Comparison of ENCODE assay signal across 20 mouse cellular contexts in the genomic region with DNA sequence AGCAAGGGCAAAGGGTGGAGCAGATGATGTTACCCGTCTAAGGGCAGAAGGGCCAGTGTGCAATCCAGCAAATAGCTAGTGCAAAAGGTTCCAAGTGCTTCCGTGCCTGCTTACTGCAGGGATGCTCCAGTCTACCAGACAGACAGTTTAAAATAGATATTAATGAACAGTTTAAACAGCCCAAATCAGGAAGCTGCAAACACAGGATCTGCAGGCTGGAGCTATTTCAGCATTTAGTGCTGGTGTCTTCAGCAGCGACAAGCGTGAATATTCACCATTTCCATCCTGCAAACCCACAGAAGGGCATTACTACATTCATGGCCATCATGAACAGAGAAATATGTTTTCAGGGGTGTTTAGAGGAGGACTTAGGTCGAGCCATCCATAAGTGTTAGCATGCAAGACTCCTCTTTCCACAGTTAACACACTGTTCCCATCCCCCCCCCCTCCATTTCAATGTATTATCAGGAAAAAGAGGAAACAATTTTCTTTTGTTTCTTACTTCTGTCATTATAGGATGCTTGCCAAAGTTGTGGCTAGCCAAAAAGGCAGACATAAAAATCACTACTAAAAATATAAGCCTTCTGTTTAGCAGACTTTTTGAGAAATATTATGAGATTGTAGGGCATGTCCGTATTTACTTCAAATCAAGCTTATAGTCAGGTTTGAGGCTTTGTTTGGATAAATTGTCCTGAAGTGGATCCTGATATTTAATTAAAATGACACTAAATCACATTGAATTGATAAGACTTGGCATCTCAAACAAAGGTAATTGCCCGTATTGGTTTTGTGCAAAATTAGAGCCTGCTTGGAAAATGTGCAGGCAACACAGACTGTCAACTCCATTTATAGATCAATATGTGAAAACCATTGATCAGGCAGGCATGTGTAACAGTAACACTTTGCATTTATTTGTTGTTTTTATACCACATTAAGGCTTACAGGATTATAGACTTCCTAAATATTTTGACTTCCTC. TPM values are rescaled to one million over a fixed set of nuclear protein-coding genes. Genes with fewer than 3 reads are reported as not detected.
DNase-seq lines count a peak whose midpoint lies in the region; ATAC-seq and TF ChIP-seq lines count a peak whose summit lies in the region.
"Had no signal": no experiment of that assay in that cellular context is flagged by ENCODE, and none has a peak within 500 bp of the region (broad histone marks: within the 10 kb centered on the region; RNA-seq: fewer than 3 reads in every experiment).

No protein-coding gene starts in this region.

- DNase-seq in heart, adult 11 months, result peak; percentile 81
- peak; percentile 48 for DNase-seq in MEL (ENCODE audit: low read depth, low spot score)
- no peak for DNase-seq in right cerebral cortex, postnatal 25 days
- DNase-seq in c-Kit-positive CD71-positive TER-119-positive erythroid progenitor cells, embryonic 14.5 days (ENCODE audit: low spot score), result no peak
- DNase-seq: cerebellum, adult 18-20 months; gastrocnemius, postnatal 25 days; heart, postnatal 36 days; thymus, adult 2 months had no signal

- H3K27ac ChIP-seq in heart, embryonic 11.5 days (ENCODE audit: low read depth, low read length), result no peak overlapping the region
- no peak overlapping the region for H3K27ac ChIP-seq in MEL (ENCODE audit: control insufficient read depth, low read depth, low read length)
- peak overlapping the region; percentile 90 for H3K27ac ChIP-seq in bone marrow macrophage, adult 2 months (ENCODE audit: insufficient read depth, low read depth, low read length)
- H3K27ac ChIP-seq: embryonic facial prominence, embryonic 13.5 days; heart, embryonic 13.5 days; limb, embryonic 13.5 days; liver, embryonic 15.5 days; stomach, embryonic 15.5 days had no signal

- H3K9me3 ChIP-seq in heart, embryonic 11.5 days (replicated peaks; ENCODE audit: control insufficient read depth, low read length), result no peaks in the 10 kb centered on the region
- H3K9me3 ChIP-seq in MEL (replicated peaks; ENCODE audit: insufficient read depth, low read length), result no peaks in the 10 kb centered on the region
- H3K9me3 ChIP-seq: embryonic facial prominence, embryonic 13.5 days; heart, embryonic 13.5 days; limb, embryonic 13.5 days; liver, embryonic 15.5 days; stomach, embryonic 15.5 days had no signal

- no peaks in the 10 kb centered on the region for H3K27me3 ChIP-seq in heart, embryonic 11.5 days (ENCODE audit: control insufficient read depth, insufficient read depth, low read length)
- H3K27me3 ChIP-seq in MEL (ENCODE audit: control insufficient read depth in 1 of 2, insufficient read depth in 2 of 2, low read length in 2 of 2), result no peaks in the 10 kb centered on the region
- H3K27me3 ChIP-seq: heart, embryonic 13.5 days; liver, embryonic 15.5 days; stomach, embryonic 15.5 days had no signal

- H3K4me2 ChIP-seq in heart, embryonic 11.5 days, result no peak overlapping the region
- H3K4me2 ChIP-seq: embryonic facial prominence, embryonic 13.5 days; heart, embryonic 13.5 days; limb, embryonic 13.5 days; liver, embryonic 15.5 days; stomach, embryonic 15.5 days had no signal

- no peaks in the 10 kb centered on the region for H3K36me3 ChIP-seq in heart, embryonic 11.5 days (ENCODE audit: control insufficient read depth, insufficient read depth, low read length)
- H3K36me3 ChIP-seq in MEL (ENCODE audit: control insufficient read depth in 1 of 2, insufficient read depth in 2 of 2, low read length in 2 of 2), result peaks cover 0 to 11% of the 10 kb centered on the region in 2 experiments; a peak in 2 of 4 replicates
- H3K36me3 ChIP-seq: embryonic facial prominence, embryonic 13.5 days; heart, embryonic 13.5 days; limb, embryonic 13.5 days; liver, embryonic 15.5 days; stomach, embryonic 15.5 days had no signal

- 66% methylated on average over 7 of the region's 7 CpGs for WGBS in heart, embryonic 11.5 days (ENCODE audit: insufficient replicate concordance)

- no peak for ATAC-seq in heart, embryonic 11.5 days (replicated peaks; ENCODE audit: insufficient number of reproducible peaks, low FRiP score, low TSS enrichment)
- ATAC-seq in megakaryocyte, adult 5-6 weeks (ENCODE audit: poor library complexity, severe bottlenecking), result peak; percentile 35
- ATAC-seq: hindbrain, embryonic 16.5 days; intestine, postnatal 0 days; midbrain, embryonic 16.5 days had no signal

- no peaks in the 10 kb centered on the region for H3K4me1 ChIP-seq in heart, embryonic 11.5 days (ENCODE audit: control insufficient read depth, insufficient read depth, low read length)
- H3K4me1 ChIP-seq in MEL (ENCODE audit: control insufficient read depth in 1 of 2, insufficient read depth in 2 of 2, low read length in 2 of 2), result peaks cover 2 to 8% of the 10 kb centered on the region in 2 experiments; a peak in 2 of 4 replicates
- peaks cover 34% of the 10 kb centered on the region for H3K4me1 ChIP-seq in bone marrow macrophage, adult 2 months (ENCODE audit: control insufficient read depth, insufficient read depth, low read length)
- H3K4me1 ChIP-seq: stomach, embryonic 15.5 days had no signal

- no peak for TF ChIP-seq CTCF in MEL (IDR thresholded peaks at IDR 0.05 in 2 of 3, conservative IDR thresholded peaks at IDR 0.05 in 1 of 3; ENCODE audit: control insufficient read depth in 1 of 3, insufficient read depth in 1 of 3, low read depth in 2 of 3, low read length in 3 of 3, poor library complexity in 1 of 3, severe bottlenecking in 1 of 3)
- TF ChIP-seq CTCF in bone marrow macrophage, adult 2 months (IDR thresholded peaks at IDR 0.05; ENCODE audit: low read depth, low read length), result no peak

- no peak overlapping the region for H3K9ac ChIP-seq in heart, embryonic 11.5 days (ENCODE audit: low read depth, low read length)
- H3K9ac ChIP-seq in MEL (ENCODE audit: control insufficient read depth, low read depth, low read length, poor library complexity, severe bottlenecking), result no peak overlapping the region
- H3K9ac ChIP-seq: embryonic facial prominence, embryonic 13.5 days; heart, embryonic 13.5 days; limb, embryonic 13.5 days; liver, embryonic 15.5 days; stomach, embryonic 15.5 days had no signal

- no peak overlapping the region for H3K4me3 ChIP-seq in heart, embryonic 11.5 days (ENCODE audit: low read depth, low read length)
- H3K4me3 ChIP-seq in MEL (ENCODE audit: control insufficient read depth in 1 of 2, insufficient read depth in 1 of 2, low read depth in 2 of 2, low read length in 2 of 2), result no peak overlapping the region
- H3K4me3 ChIP-seq in bone marrow macrophage, adult 2 months (ENCODE audit: insufficient read depth, low read length), result peak overlapping the region; percentile 50
- H3K4me3 ChIP-seq: embryonic facial prominence, embryonic 13.5 days; heart, embryonic 13.5 days; limb, embryonic 13.5 days; liver, embryonic 15.5 days; stomach, embryonic 15.5 days had no signal

- H3K79me2 ChIP-seq in MEL (ENCODE audit: control insufficient read depth, insufficient read depth, low read length, poor library complexity), result no peaks in the 10 kb centered on the region

- TF ChIP-seq POLR2A in MEL (IDR thresholded peaks at IDR 0.05; ENCODE audit: control insufficient read depth in 1 of 2, insufficient read depth in 1 of 2, low read depth in 1 of 2, low read length in 2 of 2, poor library complexity in 1 of 2), result no peak
- no peak for TF ChIP-seq POLR2A in bone marrow macrophage, adult 2 months (IDR thresholded peaks at IDR 0.05; ENCODE audit: borderline replicate concordance, low read depth, low read length)

- peak; percentile 8 to 43; a peak in 3 of 4 replicates for TF ChIP-seq EP300 in MEL (IDR thresholded peaks at IDR 0.05; ENCODE audit: low read depth in 1 of 2, low read length in 2 of 2)

- TF ChIP-seq RAD21 in MEL (IDR thresholded peaks at IDR 0.05; ENCODE audit: low read depth, low read length), result no peak

TF ChIP-seq in MEL, 35 proteins besides CTCF, POLR2A, EP300 and RAD21:
- no peak for TF ChIP-seq USF1 (IDR thresholded peaks at IDR 0.05; ENCODE audit: low read depth, low read length)
- TF ChIP-seq RCOR1 (IDR thresholded peaks at IDR 0.05; ENCODE audit: low read depth, low read length), result peak; percentile 56; the same call in 1 of the 2 replicates

RNA-seq across cellular contexts. Expression of a gene that starts 35.4 kb away (rescaled TPM):
- 0.43 and 0.51 TPM in 2 replicates for polyA plus RNA-seq in heart, embryonic 11.5 days (2014; fragmentation: Nextera tagmentation; extraction: Ambion mirVana)
- total RNA-seq in MEL (2012; rRNA removed), result 1.5 and 4.0 TPM in 2 replicates
- 1 to 10 TPM in 1 of 2 experiments, not detected in 1; 2.8 TPM for polyA plus RNA-seq in MEL (2012; ENCODE audit: insufficient read depth in 1 of 2, insufficient read length in 2 of 2, low read depth in 1 of 2, low replicate concordance in 2 of 2, missing spikeins in 1 of 2)
- polyA plus RNA-seq in bone marrow macrophage, adult 2 months (2012; ENCODE audit: insufficient read depth, insufficient read length, missing spikeins), result 42.7 and 43.7 TPM in 2 replicates
- 149 and 151 TPM in 2 replicates for total RNA-seq in megakaryocyte, adult 5-6 weeks (2015)
- total RNA-seq in megakaryocyte, adult 5-6 weeks (2017), result 173 and 185 TPM in 2 replicates
- total RNA-seq: ES-E14 had no signal

Comparison
In these comparisons a context has a peak if more than half of its experiments do, and no peak if none do; other contexts are left out.
1. DNase-seq: peak in heart, adult 11 months (single experiment) and MEL (single experiment); none in right cerebral cortex, postnatal 25 days (single experiment) and c-Kit-positive CD71-positive TER-119-positive erythroid progenitor cells, embryonic 14.5 days (single experiment).
2. RNA of a gene that starts 35.4 kb away (polyA plus RNA-seq): 42.7 to 43.7 TPM in bone marrow macrophage, adult 2 months; 2.8 TPM in MEL and 0.43 to 0.51 TPM in heart, embryonic 11.5 days; every median in the first group is over 10 times any median in the second.